19 mouse cellular contexts compared by ENCODE assay signal in the genomic region with DNA sequence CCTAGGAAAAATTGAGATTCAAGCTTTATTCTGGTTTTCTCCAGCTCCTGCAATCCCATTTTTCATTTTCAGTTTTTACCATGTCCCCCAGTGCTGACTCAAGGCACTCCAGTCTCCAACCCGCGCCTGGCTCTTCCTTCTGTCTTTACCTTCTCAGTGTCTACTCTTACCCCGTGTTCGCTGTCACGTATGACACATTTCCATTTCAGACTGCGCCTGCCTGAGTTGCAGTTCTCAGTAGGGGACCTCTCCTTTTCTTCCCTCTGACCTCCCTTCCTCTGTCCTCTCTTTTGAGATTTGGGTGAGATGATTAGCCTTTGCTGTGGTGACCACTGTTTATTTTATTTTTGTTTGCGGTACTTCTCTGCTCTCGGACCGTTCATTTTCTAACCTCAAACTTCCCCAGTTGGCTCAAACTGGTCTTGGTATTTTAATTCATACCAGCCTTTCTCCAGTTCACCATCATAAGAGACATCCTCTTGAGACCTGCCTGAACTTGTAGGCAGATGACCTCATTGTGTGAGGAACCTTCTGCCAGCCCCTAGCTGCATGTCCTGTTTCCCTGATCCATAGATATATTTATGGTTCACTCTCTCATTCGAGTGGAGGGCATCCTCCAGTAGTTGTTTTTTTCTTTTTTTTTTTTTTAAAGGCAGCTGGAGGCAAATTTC.
"Had no signal": no experiment of that assay in that cellular context is flagged by ENCODE, and none has a peak within 500 bp of the region (broad histone marks: within the 10 kb centered on the region; RNA-seq: fewer than 3 reads in every experiment).

No protein-coding gene starts in this region.

- H3K4me3 ChIP-seq: layer of hippocampus, adult 2 months; left cerebral cortex, adult 2 months; liver, embryonic 13.5 days; megakaryocyte, embryonic 14.5 days; midbrain, embryonic 10.5 days; midbrain, embryonic 13.5 days; myocyte; neural tube, embryonic 13.5 days had no signal

- H3K9me3 ChIP-seq: liver, embryonic 13.5 days; megakaryocyte, embryonic 14.5 days; midbrain, embryonic 10.5 days; midbrain, embryonic 13.5 days; neural tube, embryonic 13.5 days had no signal

- H3K27ac ChIP-seq: layer of hippocampus, adult 2 months; left cerebral cortex, adult 2 months; liver, embryonic 13.5 days; midbrain, embryonic 10.5 days; midbrain, embryonic 13.5 days had no signal

- H3K9ac ChIP-seq: liver, embryonic 13.5 days; midbrain, embryonic 13.5 days; neural tube, embryonic 13.5 days had no signal

- H3K4me2 ChIP-seq: liver, embryonic 13.5 days; midbrain, embryonic 13.5 days; neural tube, embryonic 13.5 days had no signal

- H3K36me3 ChIP-seq: liver, embryonic 13.5 days; midbrain, embryonic 10.5 days; midbrain, embryonic 13.5 days; neural tube, embryonic 13.5 days had no signal

- H3K4me1 ChIP-seq: liver, embryonic 13.5 days; megakaryocyte, embryonic 14.5 days had no signal

- ATAC-seq: midbrain, embryonic 16.5 days had no signal

- H3K27me3 ChIP-seq: liver, embryonic 13.5 days; midbrain, embryonic 13.5 days; neural tube, embryonic 13.5 days had no signal

- DNase-seq: kidney, adult 9 months; kidney, postnatal 14 days; layer of hippocampus, adult 9-11 months; layer of hippocampus, postnatal 36 days; liver, embryonic 13.5 days; lung, adult 2 months; lung, postnatal 36 days; retina, postnatal 1 day; right cerebral cortex, postnatal 25 days; thymus, adult 2 months; thymus, postnatal 25 days had no signal
